Mouse (Mus musculus) limb, embryonic 13.5 days (tissue): ENCODE results near the gene Commd9. TPM values are rescaled to one million over a fixed set of nuclear protein-coding genes. Genes with fewer than 3 reads are reported as not detected.

ENCODE experiments used
- ATAC-seq: fragments of 200-750 bp; cut with Nextera tagmentation; 2 replicates; pipeline ENCODE4 v1.8.0; 2017; ENCODE audit warnings: low read depth, moderate number of reproducible peaks, moderate TSS enrichment; ENCODE audit not compliant: low FRiP score
- H3K27ac ChIP-seq: fragments of 300-500 bp; sonication (generic); 2 replicates; pipeline ENCODE4 v1.5.1; 2015; ENCODE audit warnings: inconsistent platforms, mild to moderate bottlenecking, moderate library complexity
- H3K27me3 ChIP-seq: fragments of 300-500 bp; sonication (generic); 2 replicates; pipeline ENCODE4 v1.6.1; 2015; ENCODE audit warnings: mild to moderate bottlenecking, inconsistent platforms
- H3K36me3 ChIP-seq: fragments of 300-500 bp; sonication (generic); 2 replicates; pipeline ENCODE4 v1.6.1; 2015; ENCODE audit warnings: inconsistent platforms, mild to moderate bottlenecking, moderate library complexity
- H3K4me1 ChIP-seq: fragments of 300-500 bp; sonication (generic); 2 replicates; pipeline ENCODE4 v1.6.1; 2015; ENCODE audit warnings: inconsistent platforms
- H3K4me2 ChIP-seq: fragments of 300-500 bp; sonication (generic); replicated peaks from 2 replicates; pipeline ENCODE4 v1.6.1; 2015; ENCODE audit warnings: inconsistent platforms, mild to moderate bottlenecking, moderate library complexity
- H3K4me3 ChIP-seq: fragments of 300-500 bp; sonication (generic); 2 replicates; pipeline ENCODE4 v1.5.1; 2015; ENCODE audit warnings: moderate library complexity, mild to moderate bottlenecking, inconsistent platforms
- H3K9ac ChIP-seq: fragments of 300-500 bp; sonication (generic); 2 replicates; pipeline ENCODE4 v1.6.1; 2015; ENCODE audit warnings: mild to moderate bottlenecking, inconsistent platforms
- H3K9me3 ChIP-seq: fragments of 300-500 bp; sonication (generic); 2 replicates; pipeline ENCODE4 v1.6.1; 2016; ENCODE audit warnings: inconsistent platforms
- WGBS: fragments of 180-500 bp; shearing (Covaris S2); methylation state at CpG from one replicate; pipeline ENCODE4 v1.1.7; 2015; 5-methylcytosine and 5-hydroxymethylcytosine counted together
- polyA plus RNA-seq: library from polyadenylated mRNA; unstranded; fragments of >200 nt; fragmentation: Nextera tagmentation; extraction: Ambion mirVana; gene quantifications from 2 replicates; pipeline ENCODE4 v1.2.1, GENCODE M21; 2015

Commd9 gene
- polyA plus RNA-seq, result 62.6 and 66.2 TPM in 2 replicates

- 11% methylated on average over 22 of the region's 22 CpGs for WGBS
Measured at GRCm38 (mm10) chr2:101885768-101886438, at the start of gene Commd9. Gene Commd9 (plus strand): TSS chr2:101886247.

DNA sequence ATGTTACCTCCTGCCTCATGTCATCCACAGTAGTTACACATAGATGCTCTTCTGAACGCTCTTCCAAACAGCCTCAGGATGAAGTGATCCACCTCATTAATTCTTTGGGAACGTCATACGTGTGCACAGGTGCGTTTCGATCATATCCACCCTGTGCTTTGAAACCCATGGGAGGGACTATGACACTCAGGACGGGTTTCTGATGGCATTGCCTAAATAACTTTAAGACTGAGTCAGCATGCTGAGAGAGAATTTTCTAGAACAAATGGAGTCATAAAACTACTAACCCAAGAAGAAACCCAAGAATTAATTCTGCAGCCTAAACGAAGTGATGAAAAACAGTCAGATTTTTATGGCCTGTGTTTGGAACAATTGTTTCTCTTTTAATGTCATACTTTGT, 43.3 kb upstream of the Commd9 start:
- Histone ChIP-seq H3K4me2 (no peak overlapping the region), H3K9ac (no peak overlapping the region), H3K27ac (no peak overlapping the region), H3K4me1 (no peaks in the 10 kb centered on the region), H3K4me3 (no peak overlapping the region), H3K27me3 (no peaks in the 10 kb centered on the region), H3K9me3 (no peaks in the 10 kb centered on the region), H3K36me3 (no peaks in the 10 kb centered on the region)
- no peak for ATAC-seq
- WGBS, result 83% methylated on average over 7 of the region's 7 CpGs

More at GRCm38 (mm10) chr2:101885768-101886438, at the start of gene Commd9:
- 0 out of 2 replicates have a peak, but pooled peaks cover 2% of the 10 kb centered on the region for H3K27me3 ChIP-seq
- peaks cover 8% of the 10 kb centered on the region for H3K4me1 ChIP-seq
- peak within 1 kb of the TSS; percentile 76 for H3K9ac ChIP-seq
- H3K4me2 ChIP-seq, result peak within 1 kb of the TSS; percentile 76
- ATAC-seq, result peak; percentile 98
- peak within 1 kb of the TSS; percentile 77 for H3K4me3 ChIP-seq
- no peak within 1 kb of the TSS for H3K27ac ChIP-seq
- H3K36me3 ChIP-seq, result no peaks in the 10 kb centered on the region
- H3K9me3 ChIP-seq, result no peaks in the 10 kb centered on the region

DNA sequence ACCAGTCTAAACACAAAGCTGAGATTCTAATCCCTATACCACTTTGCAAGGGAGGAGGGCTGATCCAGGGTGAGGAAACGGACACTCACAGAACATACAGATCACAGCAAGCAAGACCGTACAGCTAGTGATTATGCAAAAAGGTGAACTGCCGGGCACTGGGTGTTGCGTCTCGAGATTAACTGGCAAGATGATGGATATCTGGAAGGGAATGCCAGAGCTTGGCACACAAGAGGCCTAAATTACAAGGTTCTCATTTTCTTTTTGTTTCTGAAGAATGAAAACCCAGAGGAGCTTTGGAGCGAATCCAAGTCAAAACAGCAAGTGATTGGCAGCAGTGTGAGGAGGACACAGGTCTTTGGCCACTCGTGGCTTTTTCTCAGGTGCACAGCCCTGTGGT, 31.3 kb upstream of the Commd9 start:
- H3K27ac ChIP-seq, result no peak overlapping the region
- no peak overlapping the region for H3K4me3 ChIP-seq
- ATAC-seq, result no peak
- no peaks in the 10 kb centered on the region for H3K36me3 ChIP-seq
- H3K27me3 ChIP-seq, result no peaks in the 10 kb centered on the region
- H3K9ac ChIP-seq, result no peak overlapping the region
- H3K4me1 ChIP-seq, result 0 out of 2 replicates have a peak, but pooled peaks cover 1% of the 10 kb centered on the region
- WGBS, result 71% methylated on average over 7 of the region's 7 CpGs
- H3K4me2 ChIP-seq, result no peak overlapping the region
- H3K9me3 ChIP-seq, result no peaks in the 10 kb centered on the region

DNA sequence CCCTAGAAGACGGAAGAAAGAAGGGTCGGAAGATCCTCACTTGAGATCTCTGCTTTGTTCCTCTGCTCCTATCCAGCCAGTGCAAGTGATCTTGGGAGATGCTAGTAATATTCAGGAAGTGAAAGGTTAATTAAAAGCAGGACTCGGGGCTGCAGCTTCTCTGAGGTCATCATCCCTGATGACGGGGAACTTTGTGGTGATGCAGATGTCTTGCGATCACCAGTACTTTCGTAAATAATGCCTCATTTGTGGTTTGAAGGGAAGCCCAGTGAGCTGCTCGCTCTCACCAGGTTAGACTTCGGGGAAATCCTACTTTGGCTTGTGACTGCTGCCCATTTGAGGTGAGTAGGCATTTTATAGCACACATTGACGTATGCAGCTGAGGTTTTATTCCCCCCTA, 29.9 kb upstream of the Commd9 start:
- WGBS, result 62% methylated on average over 9 of the region's 9 CpGs

DNA sequence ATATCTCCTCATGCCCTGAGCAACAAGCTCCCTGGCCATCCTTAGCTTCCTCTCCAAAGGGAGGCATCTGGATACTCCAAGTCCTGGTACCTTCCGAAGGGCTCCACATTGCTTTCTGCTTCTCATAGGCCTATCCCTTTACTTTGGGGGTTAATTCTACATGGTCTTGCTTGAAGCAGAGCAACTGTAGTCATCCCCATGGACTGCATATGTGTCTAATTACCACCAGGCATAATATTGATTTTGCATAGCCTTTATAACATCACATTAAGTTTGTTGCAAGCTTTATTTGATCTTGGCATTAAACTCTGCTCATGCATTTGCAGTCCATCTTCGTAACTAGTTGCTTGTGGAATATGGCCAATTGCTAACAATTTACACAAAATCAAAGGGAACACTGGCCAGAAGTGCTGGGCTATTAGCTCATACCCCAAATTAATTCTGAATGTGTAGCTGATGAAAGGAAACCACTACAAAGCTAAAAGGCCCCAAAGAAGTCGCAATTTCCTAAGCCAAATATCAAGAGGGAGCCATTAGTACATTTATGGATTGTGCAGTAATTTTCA, 25.0 kb upstream of the Commd9 start:
- Histone ChIP-seq H3K36me3 (no peaks in the 10 kb centered on the region), H3K27me3 (no peaks in the 10 kb centered on the region), H3K9me3 (no peaks in the 10 kb centered on the region), H3K4me3 (no peak overlapping the region), H3K4me2 (no peak overlapping the region), H3K4me1 (peaks cover 33% of the 10 kb centered on the region), H3K27ac (peak overlapping the region; percentile 80), H3K9ac (no peak overlapping the region)
- peak; percentile 64; the same call in 1 of the 2 replicates for ATAC-seq
- WGBS, result 50% methylated on average over 3 of the region's 3 CpGs

More for the DNA sequence above, 29.9 kb upstream of the Commd9 start:
- H3K27me3 ChIP-seq, result no peaks in the 10 kb centered on the region
- H3K36me3 ChIP-seq, result no peaks in the 10 kb centered on the region
- no peak for ATAC-seq
- H3K4me1 ChIP-seq, result peaks cover 13% of the 10 kb centered on the region
- no peak overlapping the region for H3K4me2 ChIP-seq
- no peak overlapping the region; the same call in 1 of the 2 replicates for H3K9ac ChIP-seq
- no peak overlapping the region for H3K4me3 ChIP-seq
- no peak overlapping the region for H3K27ac ChIP-seq
- no peaks in the 10 kb centered on the region for H3K9me3 ChIP-seq

DNA sequence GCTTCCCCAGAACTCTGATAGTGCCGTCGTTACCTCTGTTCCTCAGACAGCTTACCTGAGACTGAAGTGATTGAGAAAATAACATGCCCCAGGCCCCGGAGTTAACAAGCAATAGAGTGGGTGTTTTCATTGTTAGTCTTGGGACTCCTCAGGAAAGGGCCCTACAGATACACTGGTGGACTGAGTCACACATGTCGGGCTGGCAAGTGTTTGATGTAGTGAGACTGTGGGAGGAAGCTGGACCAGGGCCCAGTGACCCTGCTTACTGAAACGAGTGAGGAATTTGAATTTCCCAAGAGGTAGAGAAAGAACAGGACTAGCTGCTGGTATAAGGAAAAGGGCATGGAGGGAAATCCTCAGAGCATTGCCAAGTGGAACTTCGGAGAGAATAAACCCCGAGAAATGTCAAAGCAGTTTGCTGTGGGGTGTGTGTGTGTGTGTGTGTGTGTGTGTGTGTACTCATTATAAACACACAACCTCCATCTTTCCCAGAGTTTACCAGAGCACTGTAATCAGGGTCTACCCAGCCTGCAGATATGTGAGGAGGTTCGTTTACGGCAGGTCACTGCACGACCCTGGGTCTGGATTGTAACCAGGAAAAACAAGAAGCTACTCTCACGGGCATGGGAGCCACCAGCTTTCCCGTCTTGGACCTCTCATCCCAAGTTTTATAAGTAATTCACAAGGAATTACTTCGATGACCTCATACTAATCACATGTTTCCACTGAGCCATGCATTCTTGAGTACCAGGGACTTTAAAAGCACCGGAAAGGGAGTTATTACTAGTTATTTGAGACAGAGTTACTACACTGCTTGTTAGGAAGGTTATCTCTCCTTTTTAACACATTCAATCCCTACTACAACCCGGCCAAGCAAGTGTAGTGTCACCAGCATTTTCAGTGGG, 23.6 kb upstream of the Commd9 start:
- Histone ChIP-seq H3K4me1 (peaks cover 33% of the 10 kb centered on the region), H3K4me2 (peak overlapping the region; percentile 43), H3K9me3 (no peaks in the 10 kb centered on the region), H3K4me3 (no peak overlapping the region), H3K27me3 (no peaks in the 10 kb centered on the region), H3K36me3 (no peaks in the 10 kb centered on the region), H3K27ac (peak overlapping the region; percentile 61), H3K9ac (no peak overlapping the region)
- peak; percentile 49 for ATAC-seq
- 29% methylated on average over 15 of the region's 15 CpGs for WGBS

- H3K27me3 ChIP-seq, result no peaks in the 10 kb centered on the region; the same call in 1 of the 2 replicates
- no peak overlapping the region for H3K9ac ChIP-seq
- no peaks in the 10 kb centered on the region for H3K36me3 ChIP-seq
- no peak for ATAC-seq
- no peak overlapping the region for H3K27ac ChIP-seq
- no peaks in the 10 kb centered on the region for H3K9me3 ChIP-seq
- H3K4me2 ChIP-seq, result no peak overlapping the region
- 91% methylated on average over 4 of the region's 4 CpGs for WGBS
- peaks cover 3% of the 10 kb centered on the region; the same call in 1 of the 2 replicates for H3K4me1 ChIP-seq
- H3K4me3 ChIP-seq, result no peak overlapping the region
Measured at GRCm38 (mm10) chr2:101868683-101869082, 17.4 kb upstream of the Commd9 start.

DNA sequence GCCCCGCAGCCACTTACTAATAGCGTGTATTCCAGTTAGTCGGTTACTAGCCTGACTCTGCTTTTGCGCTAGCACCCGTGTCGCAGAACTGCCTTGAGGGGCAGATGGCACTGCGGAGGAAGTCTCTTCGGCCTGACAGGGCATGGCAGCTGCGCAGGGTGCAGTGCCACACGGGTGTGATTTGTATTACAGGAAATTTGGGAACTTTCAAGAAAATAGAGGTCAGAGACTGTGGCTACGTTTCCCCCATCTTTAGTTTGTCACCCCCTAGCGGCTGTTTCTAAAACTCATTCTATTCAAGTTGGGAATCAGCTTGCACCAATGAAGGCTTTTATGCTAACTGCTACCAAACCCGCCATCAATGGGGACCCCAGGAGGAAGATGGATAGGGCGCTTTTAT, 14.9 kb upstream of the Commd9 start:
- 0 out of 2 replicates have a peak, but pooled peaks have one; percentile 44 for ATAC-seq
- no peaks in the 10 kb centered on the region; the same call in 1 of the 2 replicates for H3K27me3 ChIP-seq
- H3K9ac ChIP-seq, result peak overlapping the region; percentile 48; the same call in 1 of the 2 replicates
- no peak overlapping the region for H3K27ac ChIP-seq
- H3K9me3 ChIP-seq, result no peaks in the 10 kb centered on the region
- no peaks in the 10 kb centered on the region for H3K36me3 ChIP-seq
- H3K4me3 ChIP-seq, result peak overlapping the region; percentile 23
- peak overlapping the region; percentile 49 for H3K4me2 ChIP-seq
- H3K4me1 ChIP-seq, result peaks cover 7% of the 10 kb centered on the region; the same call in 1 of the 2 replicates
- WGBS, result 23% methylated on average over 14 of the region's 14 CpGs

GRCm38 (mm10) chr2:101881471-101882162, 4.4 kb upstream of the Commd9 start:
- peaks cover 5% of the 10 kb centered on the region for H3K4me1 ChIP-seq
- 86% methylated on average over 9 of the region's 9 CpGs for WGBS
- H3K36me3 ChIP-seq, result no peaks in the 10 kb centered on the region
- H3K9ac ChIP-seq, result no peak overlapping the region
- no peak for ATAC-seq
- H3K27me3 ChIP-seq, result 0 out of 2 replicates have a peak, but pooled peaks cover 8% of the 10 kb centered on the region
- no peaks in the 10 kb centered on the region for H3K9me3 ChIP-seq
- H3K27ac ChIP-seq, result no peak overlapping the region
- no peak overlapping the region for H3K4me3 ChIP-seq
- H3K4me2 ChIP-seq, result no peak overlapping the region

DNA sequence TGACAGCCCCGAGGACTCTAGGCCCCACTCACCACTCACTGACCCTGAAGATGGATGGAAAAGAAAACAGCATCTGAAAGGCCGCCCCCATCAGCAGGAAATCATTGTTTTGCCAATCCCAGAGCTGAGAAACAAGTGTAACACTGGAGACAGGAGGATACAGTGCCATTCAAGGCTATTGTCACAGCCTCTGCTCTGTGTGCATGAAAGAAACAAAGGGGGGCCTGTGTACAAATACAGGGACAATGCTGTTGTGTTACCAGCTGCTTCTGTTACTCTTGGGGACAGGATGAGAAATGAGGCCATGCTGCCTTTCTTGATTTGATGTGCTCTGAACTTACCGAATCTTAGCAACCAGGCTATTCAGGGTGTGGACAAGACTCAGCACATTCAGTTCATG, 3.0 kb upstream of the Commd9 start, which contains the start of gene Prr5l:
Gene Prr5l (minus strand): TSS at position 30 of the 400 bp plus-strand sequence.
- Histone ChIP-seq H3K36me3 (no peaks in the 10 kb centered on the region), H3K27ac (no peak within 1 kb of the TSS), H3K27me3 (0 out of 2 replicates have a peak, but pooled peaks cover 2% of the 10 kb centered on the region), H3K9ac (no peak within 1 kb of the TSS), H3K4me2 (no peak within 1 kb of the TSS), H3K4me1 (peaks cover 8% of the 10 kb centered on the region), H3K9me3 (no peaks in the 10 kb centered on the region), H3K4me3 (no peak within 1 kb of the TSS)
- 54% methylated on average over 3 of the region's 3 CpGs for WGBS
- ATAC-seq, result no peak

DNA sequence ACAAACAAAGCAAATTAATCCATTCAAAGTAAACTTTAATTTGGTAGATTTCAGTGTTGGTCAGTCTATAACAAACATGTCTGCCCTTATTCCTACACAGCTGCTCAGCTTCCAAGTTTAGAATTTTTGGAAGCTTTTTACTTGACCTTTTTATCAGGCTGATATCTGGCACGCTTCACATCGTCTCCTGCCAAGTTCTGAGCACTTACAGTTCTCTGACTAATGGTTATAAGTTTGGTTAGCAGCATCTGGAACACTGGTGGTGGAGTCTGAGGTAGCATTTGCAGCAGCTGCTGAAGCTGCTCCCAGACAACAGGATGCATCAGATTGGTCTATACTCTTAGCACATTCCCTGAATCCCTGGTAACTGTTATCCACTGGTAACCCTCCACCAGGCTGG, 1.8 kb upstream of the Commd9 start:
- no peaks in the 10 kb centered on the region for H3K36me3 ChIP-seq
- peaks cover 8% of the 10 kb centered on the region for H3K4me1 ChIP-seq
- WGBS, result 73% methylated on average over 2 of the region's 2 CpGs
- no peak overlapping the region for H3K27ac ChIP-seq
- no peak overlapping the region for H3K4me2 ChIP-seq
- H3K4me3 ChIP-seq, result no peak overlapping the region
- H3K27me3 ChIP-seq, result 0 out of 2 replicates have a peak, but pooled peaks cover 2% of the 10 kb centered on the region
- ATAC-seq, result no peak
- no peaks in the 10 kb centered on the region for H3K9me3 ChIP-seq
- no peak overlapping the region for H3K9ac ChIP-seq
